Mouse (Mus musculus) right cerebral cortex, postnatal 10 days (tissue): ENCODE results near the gene Gm20388.

Experiments
- DNase-seq, 2 experiments: peaks; one replicate each; pipeline ENCODE4 v3.0.0; 2021; ENCODE audit warnings: low spot score in 2 of 2

Gene Gm20388

GRCm38 (mm10) chr8:124264032-124264431, 4353.4 kb downstream of the Gm20388 start:
- no peak for DNase-seq

DNA sequence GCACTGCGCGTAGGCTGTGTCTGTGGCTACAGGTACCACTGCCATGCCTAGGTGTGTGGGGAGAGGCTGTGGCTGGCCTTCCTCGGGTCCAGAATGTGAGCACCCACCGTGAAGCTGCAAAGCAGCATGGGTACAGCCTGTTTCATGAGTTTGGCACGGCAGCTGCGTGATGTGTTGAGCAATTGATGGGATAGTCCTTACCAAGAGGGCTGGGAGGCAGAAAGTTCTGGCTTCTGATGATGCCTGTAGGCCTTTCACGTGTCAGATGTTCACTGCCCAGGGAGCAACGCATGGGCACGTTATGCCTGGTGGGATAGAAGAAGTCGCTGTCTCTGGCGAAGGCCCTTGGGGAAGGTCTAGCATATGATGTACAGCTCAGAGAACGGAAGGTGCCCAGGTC, 4354.0 kb downstream of the Gm20388 start:
- DNase-seq: no peak

DNA sequence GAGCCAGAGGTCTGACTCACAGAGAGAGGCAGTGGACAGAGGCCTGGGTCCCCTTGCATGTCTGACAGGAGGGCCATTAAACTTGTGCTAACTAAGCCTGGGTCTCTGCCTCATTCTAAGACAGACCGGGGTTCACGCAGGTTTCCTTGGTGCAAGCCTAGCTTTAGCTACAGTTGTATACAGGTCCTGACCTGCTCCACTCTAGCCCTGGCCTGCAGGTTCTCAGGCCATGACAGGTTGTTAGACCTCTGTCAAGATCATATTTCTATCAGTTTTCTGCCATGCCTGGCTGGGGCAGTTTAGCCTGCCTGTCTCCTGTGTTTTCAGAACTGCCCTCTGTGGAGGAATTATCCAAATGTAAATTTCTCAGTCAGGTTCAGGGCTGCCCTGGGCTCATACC, 4354.5 kb downstream of the Gm20388 start:
- no peak for DNase-seq

DNA sequence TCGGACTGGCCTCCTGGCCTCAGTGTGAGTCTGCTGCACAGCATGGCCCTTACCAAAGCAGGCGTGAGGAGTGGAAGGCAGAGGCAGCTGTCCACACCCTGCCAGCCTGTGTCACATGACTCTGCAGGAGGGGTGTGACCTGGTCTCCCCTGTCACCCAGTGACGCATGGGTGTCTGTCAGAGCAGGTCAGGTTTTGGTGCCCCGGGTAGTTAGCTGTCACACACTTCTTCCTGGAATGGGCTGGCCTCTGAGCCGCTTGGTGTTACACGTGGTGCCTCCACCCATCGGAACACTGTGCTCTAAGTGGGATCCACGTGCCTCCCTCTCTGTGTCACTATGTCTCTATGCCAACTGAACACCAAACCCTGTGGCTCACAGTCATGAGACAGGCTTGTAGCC, 4355.2 kb downstream of the Gm20388 start:
- DNase-seq: no peak

DNA sequence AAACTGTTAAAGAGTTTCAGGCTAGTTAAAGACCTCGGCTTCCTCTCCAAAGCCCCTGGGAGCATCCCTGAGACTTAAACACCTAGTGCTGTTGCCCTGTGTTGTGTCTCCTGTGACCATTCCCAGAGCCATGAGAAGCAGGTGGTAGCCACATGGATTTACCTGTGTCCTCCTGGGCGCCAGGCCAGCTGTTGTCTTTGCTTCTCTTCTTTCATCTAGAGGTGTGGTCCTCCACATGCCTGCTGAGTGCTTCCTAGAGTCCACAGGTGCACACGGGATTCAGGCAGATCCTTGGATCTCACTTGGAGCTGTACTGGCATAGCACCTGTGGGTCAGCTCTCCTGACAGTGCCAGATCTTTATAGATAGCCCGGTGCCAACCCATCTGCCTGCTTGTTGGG, 4356.6 kb downstream of the Gm20388 start:
- no peak for DNase-seq

DNA sequence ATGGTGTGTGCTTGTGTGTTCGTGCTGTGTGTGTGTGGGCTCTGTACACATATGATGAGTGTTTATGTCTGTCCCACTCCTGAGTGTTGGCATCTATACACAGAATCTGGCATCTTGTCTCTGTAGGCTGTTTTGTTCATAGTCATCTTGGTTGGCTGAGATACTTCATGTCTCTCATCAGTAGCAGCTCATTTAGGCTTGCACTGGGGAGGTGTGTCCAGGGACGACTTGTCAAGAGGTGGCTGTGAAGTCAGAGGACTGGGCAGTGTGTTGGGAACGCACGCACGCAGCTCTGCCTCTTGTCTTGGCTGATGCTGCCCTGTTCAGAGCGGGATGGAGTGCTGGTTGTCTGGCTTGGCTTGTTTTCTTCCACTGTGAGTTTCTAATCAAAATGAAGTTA, 4359.9 kb downstream of the Gm20388 start:
- no peak for DNase-seq

DNA sequence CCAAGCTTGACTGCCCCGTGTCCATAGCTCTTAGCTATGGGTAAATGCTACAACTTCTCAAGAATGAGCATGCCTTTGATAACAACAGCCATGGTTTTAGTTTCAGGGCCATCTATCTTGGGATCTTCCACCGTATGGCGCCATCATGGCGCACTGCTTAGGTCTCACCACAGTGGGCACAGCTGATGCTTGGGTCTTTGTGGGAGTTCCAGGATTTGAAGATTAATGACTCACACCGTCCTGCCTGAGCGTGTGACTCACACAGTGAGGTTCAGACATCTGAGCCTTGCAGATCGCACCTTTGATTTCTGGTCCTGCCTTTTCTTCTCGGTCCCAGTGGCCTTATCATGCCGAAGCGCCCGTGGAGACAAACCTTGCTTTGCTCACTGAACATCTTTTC, 4360.3 kb downstream of the Gm20388 start:
- DNase-seq: no peak

- DNase-seq: no peak
Observed at GRCm38 (mm10) chr8:124271518-124271917, 4360.9 kb downstream of the Gm20388 start.

GRCm38 (mm10) chr8:124272792-124273191, 4362.2 kb downstream of the Gm20388 start:
- DNase-seq: no peak

DNA sequence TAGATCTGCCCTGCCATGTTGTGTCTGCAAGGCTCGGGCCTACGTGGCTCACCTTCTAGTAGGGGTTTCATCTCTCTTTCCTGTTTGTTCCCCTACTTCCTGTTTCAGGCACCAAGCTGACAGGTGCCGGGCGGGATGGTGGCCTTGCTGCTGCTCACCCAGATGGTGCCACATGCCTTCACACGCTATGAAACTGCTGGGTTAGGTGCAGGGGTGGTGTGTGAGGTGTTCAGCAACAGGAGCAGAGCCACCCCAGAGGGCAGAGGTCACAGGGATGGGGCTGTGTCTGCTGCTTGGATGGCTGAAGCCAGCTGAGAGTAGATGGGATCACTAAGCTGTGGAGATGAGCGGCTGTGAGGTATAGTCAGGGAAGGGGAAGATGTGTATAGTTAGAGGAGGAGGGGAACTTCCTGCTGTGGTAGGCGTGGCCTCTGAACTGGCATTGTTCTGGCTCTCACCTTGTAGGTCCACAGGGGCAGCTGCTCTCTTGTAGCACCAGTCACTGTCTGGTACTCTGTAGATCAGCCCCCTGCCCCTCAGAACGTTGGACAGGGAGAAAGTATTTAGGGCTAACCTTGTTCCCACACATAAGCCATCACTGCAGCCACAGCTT, 4363.1 kb downstream of the Gm20388 start:
- DNase-seq: no peak

DNA sequence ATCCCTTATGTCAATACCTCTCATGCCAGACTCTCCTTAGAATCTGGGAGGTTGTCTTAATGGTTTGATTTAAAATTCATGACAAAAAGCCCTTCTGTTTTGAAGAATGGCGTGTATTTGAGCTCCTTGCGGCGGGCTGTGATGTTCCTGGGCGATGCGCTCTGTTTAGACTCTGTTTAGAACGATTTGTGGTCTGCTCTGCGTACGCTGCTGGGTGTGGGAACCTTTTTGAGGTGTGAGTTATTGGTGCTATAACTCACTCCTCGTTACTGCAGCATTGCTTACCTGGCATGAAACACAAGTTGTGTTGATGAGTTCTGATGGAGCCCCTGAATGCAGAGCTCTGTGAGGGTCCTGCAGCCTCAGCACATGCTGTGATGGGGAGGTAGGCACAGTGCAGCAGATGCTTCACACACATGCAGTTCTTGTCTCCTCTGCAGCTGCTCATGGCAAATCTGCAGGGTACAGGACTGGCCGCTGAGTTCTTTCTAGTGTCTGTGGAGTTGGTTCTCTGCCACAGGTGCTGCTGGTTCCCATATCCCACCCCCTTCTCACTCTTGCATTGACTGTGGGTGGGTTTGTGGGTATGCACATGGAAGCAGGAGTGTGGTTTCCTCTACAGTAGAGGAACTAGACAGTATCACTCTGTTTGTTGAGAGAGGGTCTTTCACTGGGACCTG, 4363.9 kb downstream of the Gm20388 start:
- no peak for DNase-seq

DNA sequence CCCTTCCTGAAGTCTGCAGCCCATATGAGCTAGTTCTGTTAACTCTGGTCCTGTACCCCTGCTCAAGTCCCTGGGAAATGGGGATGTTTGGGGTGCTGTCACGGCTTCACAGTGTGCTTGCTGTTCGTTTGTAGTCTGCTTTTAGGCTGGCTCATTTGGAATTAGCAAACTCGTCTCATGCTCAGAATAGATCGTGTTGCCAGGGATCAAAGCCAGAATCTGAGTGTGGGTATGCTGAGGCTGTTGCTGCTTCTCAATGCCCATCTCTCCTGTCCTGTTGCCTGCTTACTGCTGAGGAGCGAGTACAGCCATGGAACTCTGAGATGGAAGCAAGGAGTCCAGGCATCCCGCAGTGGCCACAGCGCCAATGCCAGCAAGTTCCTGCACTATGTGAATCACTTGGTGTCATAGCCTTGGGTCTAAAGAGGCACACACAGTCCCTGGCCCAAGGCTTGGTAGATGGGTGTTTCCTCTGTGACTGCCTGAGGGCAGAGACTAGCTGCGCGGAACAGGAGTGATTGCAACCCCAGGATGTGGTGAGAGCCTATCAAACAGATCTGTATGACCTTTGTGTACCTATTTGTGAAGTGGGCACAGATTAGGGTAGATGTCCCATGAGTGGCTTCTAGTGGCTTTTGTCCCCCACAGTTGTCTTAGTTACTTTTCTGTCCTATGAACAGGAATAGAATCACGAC, 4364.9 kb downstream of the Gm20388 start:
- peak; percentile 67 to 83 for DNase-seq

GRCm38 (mm10) chr8:124277951-124278910, 4367.6 kb downstream of the Gm20388 start:
- DNase-seq: no peak

DNA sequence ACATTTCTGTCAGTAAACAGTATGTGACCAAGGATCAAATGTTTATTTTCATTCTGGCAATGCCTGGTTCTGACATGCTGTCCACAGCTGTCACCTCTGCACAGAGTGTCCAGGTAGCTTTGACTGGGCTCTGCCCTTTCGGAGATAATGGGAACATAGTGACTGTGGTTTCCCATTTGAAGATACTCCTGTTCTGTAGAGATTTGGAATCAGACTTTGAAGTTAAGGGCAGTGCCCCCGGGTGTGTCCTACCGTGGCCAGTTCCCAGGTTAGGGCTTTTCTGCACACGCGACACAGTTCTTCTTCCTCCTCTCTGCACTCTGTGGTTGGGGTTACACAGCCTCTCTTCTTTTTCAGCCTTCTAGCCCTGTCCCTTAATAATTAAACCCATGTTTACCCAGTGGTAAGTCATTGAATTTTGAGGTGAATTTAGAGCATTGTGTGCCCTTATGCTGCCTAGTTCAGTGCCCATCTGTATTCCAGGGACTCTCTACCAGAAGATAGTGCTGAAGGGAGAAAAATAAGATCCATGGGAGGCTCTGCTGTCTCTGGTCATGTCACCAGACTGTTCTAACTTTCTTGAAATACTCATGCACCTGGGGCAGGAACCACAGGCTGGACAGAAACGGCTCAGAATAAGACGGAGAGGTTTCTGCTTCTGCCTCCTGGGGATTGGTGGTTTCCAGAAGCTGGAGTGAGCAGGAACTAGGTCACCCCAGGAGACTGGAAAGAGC, 4368.5 kb downstream of the Gm20388 start:
- DNase-seq: no peak

- no peak for DNase-seq
Observed at GRCm38 (mm10) chr8:124279690-124279985, 4369.0 kb downstream of the Gm20388 start.

- no peak for DNase-seq
Observed at GRCm38 (mm10) chr8:124281700-124282541, 4371.3 kb downstream of the Gm20388 start.

DNA sequence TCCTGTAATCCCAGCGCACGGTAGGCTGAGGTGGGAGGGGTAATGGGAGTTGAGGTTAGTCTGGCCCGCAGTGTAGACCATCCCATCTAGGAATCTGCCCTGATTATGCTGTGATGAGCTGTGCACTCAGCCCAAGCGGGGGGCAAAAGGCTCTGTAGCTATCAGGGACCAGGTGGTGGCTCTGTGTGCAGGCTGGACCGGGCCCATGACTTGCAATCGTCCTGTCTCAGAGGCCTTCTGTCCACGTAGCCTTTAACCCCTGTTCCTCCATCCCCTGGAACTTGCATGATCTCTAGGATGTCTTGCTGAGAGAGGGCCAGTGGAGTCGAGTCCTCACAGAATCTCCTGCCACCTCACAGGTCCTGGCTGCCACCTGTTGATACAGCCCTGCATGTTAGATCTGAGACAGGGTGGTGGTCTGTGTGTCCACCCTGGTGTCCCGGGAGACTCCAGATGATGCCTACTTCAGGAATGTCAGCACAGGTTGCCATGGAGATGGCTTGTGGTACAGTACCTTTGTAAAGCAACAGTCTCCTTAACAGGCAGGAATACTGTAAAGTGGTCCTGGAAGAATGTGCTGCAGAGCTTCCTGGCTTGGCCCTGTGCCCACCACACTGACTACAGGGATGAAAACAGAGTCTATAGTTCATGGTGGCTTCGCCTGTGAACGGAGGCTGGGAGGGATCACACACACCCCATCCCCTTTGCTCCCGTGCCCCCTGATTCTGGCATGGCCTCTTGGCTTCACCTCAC, 4372.4 kb downstream of the Gm20388 start:
- no peak for DNase-seq

DNA sequence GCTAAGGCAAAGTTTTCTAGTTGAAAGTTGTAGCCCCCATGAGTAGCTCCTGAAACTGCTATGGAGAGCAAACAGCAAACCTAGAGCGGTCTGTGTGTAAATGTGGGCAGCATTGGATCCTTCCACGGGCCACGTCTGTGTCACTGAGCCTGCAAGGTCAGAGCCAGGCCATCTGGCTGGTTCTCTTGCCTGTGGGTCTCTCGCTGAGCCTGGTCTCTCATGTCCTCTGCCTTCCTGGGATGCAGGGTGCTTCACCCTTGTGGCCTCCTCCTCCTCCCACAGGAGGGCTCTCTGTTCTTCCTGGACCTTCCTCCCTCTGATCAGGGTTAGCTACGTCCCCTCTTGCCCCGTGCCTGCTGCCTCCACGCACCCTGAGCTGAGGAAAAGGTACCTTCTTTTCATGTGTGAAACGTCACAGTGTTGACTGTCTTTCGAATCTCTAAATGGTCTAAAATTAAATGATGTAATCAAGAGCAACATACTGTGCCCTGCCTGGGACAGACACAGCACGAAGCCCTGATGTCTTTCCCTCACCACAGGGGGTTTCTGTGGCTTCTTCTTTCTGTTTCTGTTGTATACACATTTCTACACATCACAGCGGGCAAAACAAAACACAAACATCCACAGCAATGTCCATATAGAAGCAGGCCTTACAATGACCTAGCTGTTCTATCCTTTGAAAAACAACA, 4373.1 kb downstream of the Gm20388 start:
- no peak for DNase-seq

GRCm38 (mm10) chr8:124284333-124284711, 4373.7 kb downstream of the Gm20388 start:
- no peak for DNase-seq
